Mouse (Mus musculus) erythroblast, embryonic 14.5 days (primary cell): Measurements from ENCODE around the gene Mycbp2.

Experiments
- GATA1 ChIP-seq: IDR thresholded peaks from 2 replicates; pipeline ENCODE4 v1.6.1; 2012; ENCODE audit warnings: low read length, inconsistent platforms, mixed read lengths
- TAL1 ChIP-seq: IDR thresholded peaks from 3 replicates; pipeline ENCODE4 v1.6.1; 2012; ENCODE audit warnings: low read length, inconsistent platforms, mixed read lengths

DNA sequence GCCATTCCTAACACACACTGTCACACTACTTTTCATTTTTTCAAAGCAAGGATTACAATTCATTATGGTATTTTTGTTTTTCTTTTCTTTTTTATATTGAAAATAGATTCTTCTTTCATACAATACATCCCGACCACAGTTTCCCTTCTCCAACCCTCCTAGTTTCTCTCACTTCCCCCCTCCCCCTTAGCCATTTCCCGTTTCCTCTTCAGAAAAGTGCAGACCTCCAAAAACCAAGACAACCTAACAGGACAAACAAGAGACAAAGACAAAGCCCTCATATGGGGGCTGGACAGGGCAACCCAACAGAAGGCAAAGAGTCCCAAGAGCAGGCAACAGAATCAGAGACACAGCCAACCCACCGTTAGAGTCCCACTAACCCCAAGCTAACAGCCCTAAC is 160.0 kb downstream of the Mycbp2 start:
- no peak for TF ChIP-seq GATA1
- TF ChIP-seq TAL1 = no peak
